Mouse (Mus musculus) lung, embryonic 16.5 days (tissue): ENCODE data around the gene Magi2. TPM values are rescaled to one million over a fixed set of nuclear protein-coding genes. Genes with fewer than 3 reads are reported as not detected.

Source experiments
- ATAC-seq: fragments of 200-750 bp; cut with Nextera tagmentation; 2 replicates; pipeline ENCODE4 v1.8.0; 2017; ENCODE audit warnings: low read depth, mild to moderate bottlenecking, moderate library complexity
- H3K27ac ChIP-seq: fragments of 300-500 bp; sonication (generic); 2 replicates; pipeline ENCODE4 v1.5.1; 2014; ENCODE audit warnings: mild to moderate bottlenecking, control low read depth, low read length
- H3K27me3 ChIP-seq: fragments of 300-500 bp; sonication (generic); 2 replicates; pipeline ENCODE4 v1.6.1; 2014; ENCODE audit warnings: low read depth, low read length, mixed read lengths; ENCODE audit not compliant: control insufficient read depth, insufficient read depth
- H3K36me3 ChIP-seq: fragments of 300-500 bp; sonication (generic); 2 replicates; pipeline ENCODE4 v1.6.1; 2014; ENCODE audit warnings: low read length; ENCODE audit not compliant: control insufficient read depth, insufficient read depth
- H3K4me1 ChIP-seq: fragments of 300-500 bp; sonication (generic); replicated peaks from 2 replicates; pipeline ENCODE4 v1.6.1; 2014; ENCODE audit warnings: low read length, mixed read lengths; ENCODE audit not compliant: control insufficient read depth, insufficient read depth
- H3K4me2 ChIP-seq: fragments of 300-500 bp; sonication (generic); 2 replicates; pipeline ENCODE4 v1.6.1; 2014; ENCODE audit warnings: low read depth, low read length, control low read depth
- H3K4me3 ChIP-seq: fragments of 300-500 bp; sonication (generic); 2 replicates; pipeline ENCODE4 v1.5.1; 2014; ENCODE audit warnings: mild to moderate bottlenecking, low read length, control low read depth
- H3K9ac ChIP-seq: fragments of 300-500 bp; sonication (generic); 2 replicates; pipeline ENCODE4 v1.6.1; 2014; ENCODE audit warnings: low read length, control low read depth
- H3K9me3 ChIP-seq: fragments of 300-500 bp; sonication (generic); 2 replicates; pipeline ENCODE4 v1.6.1; 2016; ENCODE audit warnings: low read length; ENCODE audit not compliant: control insufficient read depth
- WGBS: fragments of 180-500 bp; shearing (Covaris S2); extraction: QIAGEN DNeasy Blood & Tissue Kit; methylation state at CpG from one replicate; pipeline ENCODE4 v1.1.7; 2014; 5-methylcytosine and 5-hydroxymethylcytosine counted together
- polyA plus RNA-seq: library from polyadenylated mRNA; unstranded; fragments of >200 nt; fragmentation: Nextera tagmentation; extraction: Ambion mirVana; gene quantifications from 2 replicates; pipeline ENCODE4 v1.2.1, GENCODE M21; 2015

Gene Magi2
- polyA plus RNA-seq, 1 experiment from 2014 or later, result 2.5 TPM

GRCm38 (mm10) chr5:20378071-20378800 lies 1151.4 kb downstream of the Magi2 start:
- no peak overlapping the region for H3K9ac ChIP-seq
- H3K4me1 ChIP-seq, result no peaks in the 10 kb centered on the region
- no peaks in the 10 kb centered on the region for H3K27me3 ChIP-seq
- ATAC-seq, result no peak
- H3K9me3 ChIP-seq, result no peaks in the 10 kb centered on the region
- no peak overlapping the region for H3K4me3 ChIP-seq
- no peak overlapping the region for H3K27ac ChIP-seq
- no peak overlapping the region for H3K4me2 ChIP-seq
- 74% methylated on average over 11 of the region's 11 CpGs for WGBS
- no peaks in the 10 kb centered on the region for H3K36me3 ChIP-seq

GRCm38 (mm10) chr5:20404533-20404932 lies 1177.7 kb downstream of the Magi2 start:
- no peak overlapping the region for H3K4me2 ChIP-seq
- no peaks in the 10 kb centered on the region; the same call in 1 of the 2 replicates for H3K9me3 ChIP-seq
- ATAC-seq, result no peak
- H3K36me3 ChIP-seq, result no peaks in the 10 kb centered on the region
- no peak overlapping the region for H3K4me3 ChIP-seq
- H3K9ac ChIP-seq, result no peak overlapping the region
- no peaks in the 10 kb centered on the region for H3K4me1 ChIP-seq
- 65% methylated on average over 5 of the region's 5 CpGs for WGBS
- no peak overlapping the region for H3K27ac ChIP-seq
- no peaks in the 10 kb centered on the region for H3K27me3 ChIP-seq

- no peak overlapping the region for H3K4me3 ChIP-seq
- no peak for ATAC-seq
- WGBS, result 89% methylated on average over 4 of the region's 4 CpGs
- no peak overlapping the region for H3K27ac ChIP-seq
- H3K9ac ChIP-seq, result no peak overlapping the region
- H3K9me3 ChIP-seq, result no peaks in the 10 kb centered on the region; the same call in 1 of the 2 replicates
- H3K27me3 ChIP-seq, result no peaks in the 10 kb centered on the region
- no peaks in the 10 kb centered on the region for H3K36me3 ChIP-seq
- no peaks in the 10 kb centered on the region for H3K4me1 ChIP-seq
- no peak overlapping the region for H3K4me2 ChIP-seq
Observed at GRCm38 (mm10) chr5:20406626-20407025, 1179.8 kb downstream of the Magi2 start.

- H3K9ac ChIP-seq, result no peak overlapping the region
- H3K27ac ChIP-seq, result no peak overlapping the region
- H3K36me3 ChIP-seq, result no peaks in the 10 kb centered on the region
- no peak for ATAC-seq
- no peaks in the 10 kb centered on the region for H3K27me3 ChIP-seq
- H3K4me2 ChIP-seq, result no peak overlapping the region
- H3K4me1 ChIP-seq, result no peaks in the 10 kb centered on the region
- H3K4me3 ChIP-seq, result no peak overlapping the region
- H3K9me3 ChIP-seq, result no peaks in the 10 kb centered on the region
Observed at GRCm38 (mm10) chr5:20415320-20415719, 1188.5 kb downstream of the Magi2 start.

GRCm38 (mm10) chr5:20417348-20417747 lies 1190.5 kb downstream of the Magi2 start:
- Histone ChIP-seq H3K9ac (no peak overlapping the region), H3K4me1 (no peaks in the 10 kb centered on the region), H3K4me2 (no peak overlapping the region), H3K9me3 (no peaks in the 10 kb centered on the region), H3K27me3 (no peaks in the 10 kb centered on the region), H3K27ac (no peak overlapping the region), H3K4me3 (no peak overlapping the region), H3K36me3 (no peaks in the 10 kb centered on the region)
- no peak for ATAC-seq

GRCm38 (mm10) chr5:20432148-20432813 lies 1205.4 kb downstream of the Magi2 start:
- Histone ChIP-seq H3K4me1 (no peaks in the 10 kb centered on the region), H3K27ac (no peak overlapping the region), H3K9ac (no peak overlapping the region), H3K27me3 (no peaks in the 10 kb centered on the region), H3K4me2 (no peak overlapping the region), H3K4me3 (no peak overlapping the region), H3K9me3 (no peaks in the 10 kb centered on the region), H3K36me3 (no peaks in the 10 kb centered on the region)
- WGBS, result 55% methylated on average over 9 of the region's 9 CpGs
- no peak for ATAC-seq

GRCm38 (mm10) chr5:20446471-20447174 lies 1219.8 kb downstream of the Magi2 start:
- Histone ChIP-seq H3K27ac (no peak overlapping the region), H3K4me3 (no peak overlapping the region), H3K27me3 (no peaks in the 10 kb centered on the region), H3K36me3 (no peaks in the 10 kb centered on the region), H3K4me2 (no peak overlapping the region), H3K4me1 (0 out of 2 replicates have a peak, but pooled peaks cover 2% of the 10 kb centered on the region), H3K9me3 (no peaks in the 10 kb centered on the region), H3K9ac (no peak overlapping the region)
- WGBS, result 41% methylated on average over 4 of the region's 4 CpGs
- ATAC-seq, result no peak

GRCm38 (mm10) chr5:20456106-20456505 lies 1229.3 kb downstream of the Magi2 start:
- ATAC-seq, result no peak
- WGBS, result 71% methylated on average over 3 of the region's 3 CpGs

GRCm38 (mm10) chr5:20457742-20458510 lies 1231.1 kb downstream of the Magi2 start:
- WGBS, result 59% methylated on average over 7 of the region's 7 CpGs
- Histone ChIP-seq H3K27ac (no peak overlapping the region), H3K4me1 (no peaks in the 10 kb centered on the region), H3K9me3 (no peaks in the 10 kb centered on the region), H3K27me3 (no peaks in the 10 kb centered on the region), H3K4me3 (no peak overlapping the region), H3K36me3 (no peaks in the 10 kb centered on the region), H3K9ac (no peak overlapping the region), H3K4me2 (no peak overlapping the region)
- ATAC-seq, result no peak

More at GRCm38 (mm10) chr5:20456106-20456505, 1229.3 kb downstream of the Magi2 start:
- Histone ChIP-seq H3K27ac (no peak overlapping the region), H3K4me1 (no peaks in the 10 kb centered on the region), H3K4me2 (no peak overlapping the region), H3K27me3 (no peaks in the 10 kb centered on the region), H3K4me3 (no peak overlapping the region), H3K9me3 (no peaks in the 10 kb centered on the region), H3K36me3 (no peaks in the 10 kb centered on the region), H3K9ac (no peak overlapping the region)
